Mouse (Mus musculus): ENCODE measurements at regions not wholly inside any gene's neighbourhood (a gene's known extent, or its start where the extent isn't known, plus 50 kb on each side); places are given as distances from the start of the nearest gene placed in this dataset.

DNA sequence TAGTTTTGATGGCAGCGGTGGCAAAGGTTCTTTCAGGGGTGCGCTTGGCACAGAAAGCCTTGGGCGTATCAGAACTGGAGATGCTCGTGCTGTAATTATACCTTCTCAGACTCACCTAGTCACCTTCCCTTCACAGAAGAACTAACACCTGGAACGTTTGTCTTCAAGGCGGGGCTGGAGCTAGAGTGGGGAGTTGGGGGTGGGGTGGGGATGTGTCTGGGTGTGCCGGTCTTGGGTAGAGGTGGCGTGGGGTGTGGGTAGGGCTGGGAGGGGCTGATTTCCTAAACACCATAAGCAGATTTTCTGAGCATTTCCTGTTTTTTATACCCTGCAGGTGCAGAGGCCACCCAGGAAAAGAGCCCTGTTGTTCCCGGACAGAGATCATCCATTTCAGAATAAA is 274.5 kb upstream of the Auts2 start:
- Histone ChIP-seq H3K27ac (ENCODE audit: low read length) (no peak overlapping the region), H3K36me3 (ENCODE audit: control insufficient read depth, insufficient read depth) (no peaks in the 10 kb centered on the region), H3K9me3 (ENCODE audit: control insufficient read depth, low read length) (no peaks in the 10 kb centered on the region), H3K9ac (replicated peaks; ENCODE audit: low read depth, low read length) (no peak overlapping the region), H3K27me3 (replicated peaks; ENCODE audit: control insufficient read depth, insufficient read depth, low read length) (no peaks in the 10 kb centered on the region), H3K4me3 (replicated peaks; ENCODE audit: low read length) (no peak overlapping the region), H3K4me1 (replicated peaks; ENCODE audit: control insufficient read depth, insufficient read depth, low read length) (no peaks in the 10 kb centered on the region), H3K4me2 (ENCODE audit: low read length) (no peak overlapping the region)
- WGBS: 90% methylated on average over 9 of the region's 9 CpGs
- ATAC-seq: no peak

DNA sequence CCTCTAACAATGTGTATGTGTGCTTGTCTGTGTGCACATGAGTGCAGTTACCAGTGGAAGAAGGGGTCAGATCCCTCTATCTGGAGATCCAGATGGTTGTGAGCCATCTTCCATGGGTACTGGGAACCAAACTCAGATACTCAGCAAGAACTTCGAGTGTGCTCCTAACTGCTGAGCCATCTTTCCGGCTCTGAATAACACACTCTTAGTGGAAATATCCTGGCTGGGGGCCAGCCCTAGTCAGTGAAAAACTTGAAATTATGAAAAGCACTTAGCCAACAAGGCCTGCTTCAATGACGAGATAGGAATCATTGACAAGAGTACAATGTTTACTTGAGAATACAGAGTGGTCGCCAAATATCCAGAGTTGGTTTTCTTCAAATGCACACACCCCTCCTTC is 266.0 kb upstream of the Auts2 start:
- H3K27ac ChIP-seq (ENCODE audit: low read length): no peak overlapping the region
- H3K9me3 ChIP-seq (ENCODE audit: control insufficient read depth, low read length): no peaks in the 10 kb centered on the region
- H3K4me1 ChIP-seq (replicated peaks; ENCODE audit: control insufficient read depth, insufficient read depth, low read length): no peaks in the 10 kb centered on the region
- no peak overlapping the region for H3K4me2 ChIP-seq (ENCODE audit: low read length)
- no peak for ATAC-seq
- H3K9ac ChIP-seq (replicated peaks; ENCODE audit: low read depth, low read length): no peak overlapping the region
- no peak overlapping the region for H3K4me3 ChIP-seq (replicated peaks; ENCODE audit: low read length)
- H3K36me3 ChIP-seq (ENCODE audit: control insufficient read depth, insufficient read depth): no peaks in the 10 kb centered on the region
- 55% methylated on average over 4 of the region's 4 CpGs for WGBS
- no peaks in the 10 kb centered on the region for H3K27me3 ChIP-seq (replicated peaks; ENCODE audit: control insufficient read depth, insufficient read depth, low read length)

DNA sequence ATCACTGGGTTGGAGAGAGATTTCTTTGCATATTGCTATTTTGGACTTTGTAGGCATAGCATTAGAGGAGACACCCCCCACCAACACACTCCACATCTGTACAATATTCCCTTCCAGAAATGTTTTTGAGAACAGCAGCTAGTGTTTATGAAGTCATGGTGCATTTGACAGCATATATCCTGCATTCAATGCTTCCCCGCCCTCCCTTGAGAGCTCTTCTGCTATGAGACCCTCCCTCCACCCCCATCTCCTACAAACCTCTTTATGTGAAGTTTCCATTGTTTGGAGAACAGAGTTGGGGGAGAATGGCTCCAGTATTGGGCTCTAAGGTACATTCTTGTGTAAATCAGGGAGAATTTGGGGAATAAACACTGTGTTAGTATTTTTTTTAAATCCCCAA is 252.9 kb upstream of the Auts2 start:
- H3K4me3 ChIP-seq (replicated peaks; ENCODE audit: low read length): no peak overlapping the region
- no peak overlapping the region for H3K9ac ChIP-seq (replicated peaks; ENCODE audit: low read depth, low read length)
- no peaks in the 10 kb centered on the region for H3K9me3 ChIP-seq (ENCODE audit: control insufficient read depth, low read length)
- no peaks in the 10 kb centered on the region for H3K27me3 ChIP-seq (replicated peaks; ENCODE audit: control insufficient read depth, insufficient read depth, low read length)
- no peak for ATAC-seq
- H3K4me2 ChIP-seq (ENCODE audit: low read length): no peak overlapping the region
- H3K27ac ChIP-seq (ENCODE audit: low read length): no peak overlapping the region
- WGBS: 81% methylated on average over 1 of the region's 1 CpGs
- no peaks in the 10 kb centered on the region for H3K4me1 ChIP-seq (replicated peaks; ENCODE audit: control insufficient read depth, insufficient read depth, low read length)
- no peaks in the 10 kb centered on the region for H3K36me3 ChIP-seq (ENCODE audit: control insufficient read depth, insufficient read depth)

DNA sequence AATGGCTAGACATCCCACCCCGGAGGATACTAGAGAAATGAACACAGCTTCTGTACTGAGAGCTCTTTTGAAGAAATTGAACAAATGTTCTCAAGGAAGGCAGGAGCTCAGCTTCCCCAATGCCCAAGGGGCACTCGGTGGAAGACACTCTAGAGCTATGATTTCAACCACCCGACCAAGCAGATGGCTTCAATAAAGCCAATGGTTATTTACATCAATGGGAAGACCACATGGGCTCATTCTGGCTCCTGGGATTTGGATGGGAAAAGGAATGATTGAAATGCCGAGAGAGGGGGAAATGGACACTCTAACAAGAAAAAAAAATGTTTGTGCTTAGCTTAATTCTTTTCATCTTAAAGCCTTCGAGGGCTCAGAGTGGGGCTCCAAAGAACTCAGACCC is 249.3 kb upstream of the Auts2 start:
- WGBS: 83% methylated on average over 5 of the region's 5 CpGs
- no peak for ATAC-seq
- no peaks in the 10 kb centered on the region for H3K9me3 ChIP-seq (ENCODE audit: control insufficient read depth, low read length)
- H3K4me3 ChIP-seq (replicated peaks; ENCODE audit: low read length): no peak overlapping the region
- H3K27me3 ChIP-seq (replicated peaks; ENCODE audit: control insufficient read depth, insufficient read depth, low read length): no peaks in the 10 kb centered on the region
- no peak overlapping the region for H3K4me2 ChIP-seq (ENCODE audit: low read length)
- no peak overlapping the region for H3K27ac ChIP-seq (ENCODE audit: low read length)
- H3K9ac ChIP-seq (replicated peaks; ENCODE audit: low read depth, low read length): no peak overlapping the region
- H3K4me1 ChIP-seq (replicated peaks; ENCODE audit: control insufficient read depth, insufficient read depth, low read length): no peaks in the 10 kb centered on the region
- H3K36me3 ChIP-seq (ENCODE audit: control insufficient read depth, insufficient read depth): no peaks in the 10 kb centered on the region

DNA sequence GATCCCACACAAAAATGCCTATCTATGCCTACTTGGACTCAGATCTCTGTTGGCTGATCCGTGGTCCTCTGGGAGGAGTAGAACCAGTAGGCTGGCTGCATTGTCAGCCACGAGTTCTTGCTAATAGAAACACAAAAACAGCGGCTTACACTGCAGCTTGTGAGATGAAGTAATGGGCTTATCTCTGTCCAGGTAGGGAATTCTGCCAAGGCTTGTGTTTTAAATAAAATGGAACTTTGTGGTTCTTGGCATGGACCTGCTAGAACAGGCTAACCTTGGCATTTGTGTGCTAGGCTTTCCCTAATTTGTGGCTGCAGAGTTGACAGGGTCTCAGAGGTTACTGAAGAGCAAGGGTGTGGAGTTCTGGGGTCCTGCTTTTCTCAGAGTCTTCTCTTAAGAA is 242.1 kb upstream of the Auts2 start:
- H3K4me1 ChIP-seq (replicated peaks; ENCODE audit: control insufficient read depth, insufficient read depth, low read length): no peaks in the 10 kb centered on the region; the same call in 1 of the 2 replicates
- 44% methylated on average over 3 of the region's 3 CpGs for WGBS
- H3K27me3 ChIP-seq (replicated peaks; ENCODE audit: control insufficient read depth, insufficient read depth, low read length): no peaks in the 10 kb centered on the region
- H3K9ac ChIP-seq (replicated peaks; ENCODE audit: low read depth, low read length): no peak overlapping the region
- no peaks in the 10 kb centered on the region for H3K9me3 ChIP-seq (ENCODE audit: control insufficient read depth, low read length)
- no peak overlapping the region for H3K27ac ChIP-seq (ENCODE audit: low read length)
- no peak for ATAC-seq
- no peak overlapping the region for H3K4me2 ChIP-seq (ENCODE audit: low read length)
- no peaks in the 10 kb centered on the region for H3K36me3 ChIP-seq (ENCODE audit: control insufficient read depth, insufficient read depth)
- no peak overlapping the region for H3K4me3 ChIP-seq (replicated peaks; ENCODE audit: low read length)

DNA sequence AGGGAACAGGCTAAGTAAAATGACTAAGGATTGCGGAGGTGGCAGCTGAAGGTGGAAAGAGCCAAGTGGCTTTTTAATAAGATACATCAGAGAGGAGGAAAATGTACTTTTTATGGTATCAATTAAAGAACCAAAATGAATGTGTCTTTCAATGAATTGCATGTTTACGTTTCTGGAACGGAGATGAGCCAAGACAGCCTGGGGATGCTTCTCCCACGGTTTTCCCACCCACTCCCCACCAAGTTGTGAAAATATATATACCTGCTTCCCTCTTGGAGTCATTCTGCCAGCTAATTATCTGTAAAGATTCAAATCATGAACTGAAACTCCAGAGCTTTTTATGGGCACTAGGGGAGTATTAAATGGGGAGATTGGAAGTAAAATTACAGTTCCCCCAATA is 241.6 kb upstream of the Auts2 start:
- H3K9ac ChIP-seq (replicated peaks; ENCODE audit: low read depth, low read length): no peak overlapping the region
- 60% methylated on average over 4 of the region's 4 CpGs for WGBS
- no peak overlapping the region for H3K4me3 ChIP-seq (replicated peaks; ENCODE audit: low read length)
- no peaks in the 10 kb centered on the region; the same call in 1 of the 2 replicates for H3K4me1 ChIP-seq (replicated peaks; ENCODE audit: control insufficient read depth, insufficient read depth, low read length)
- no peaks in the 10 kb centered on the region for H3K9me3 ChIP-seq (ENCODE audit: control insufficient read depth, low read length)
- ATAC-seq: no peak
- no peaks in the 10 kb centered on the region for H3K36me3 ChIP-seq (ENCODE audit: control insufficient read depth, insufficient read depth)
- H3K27ac ChIP-seq (ENCODE audit: low read length): no peak overlapping the region
- no peak overlapping the region for H3K4me2 ChIP-seq (ENCODE audit: low read length)
- H3K27me3 ChIP-seq (replicated peaks; ENCODE audit: control insufficient read depth, insufficient read depth, low read length): no peaks in the 10 kb centered on the region

DNA sequence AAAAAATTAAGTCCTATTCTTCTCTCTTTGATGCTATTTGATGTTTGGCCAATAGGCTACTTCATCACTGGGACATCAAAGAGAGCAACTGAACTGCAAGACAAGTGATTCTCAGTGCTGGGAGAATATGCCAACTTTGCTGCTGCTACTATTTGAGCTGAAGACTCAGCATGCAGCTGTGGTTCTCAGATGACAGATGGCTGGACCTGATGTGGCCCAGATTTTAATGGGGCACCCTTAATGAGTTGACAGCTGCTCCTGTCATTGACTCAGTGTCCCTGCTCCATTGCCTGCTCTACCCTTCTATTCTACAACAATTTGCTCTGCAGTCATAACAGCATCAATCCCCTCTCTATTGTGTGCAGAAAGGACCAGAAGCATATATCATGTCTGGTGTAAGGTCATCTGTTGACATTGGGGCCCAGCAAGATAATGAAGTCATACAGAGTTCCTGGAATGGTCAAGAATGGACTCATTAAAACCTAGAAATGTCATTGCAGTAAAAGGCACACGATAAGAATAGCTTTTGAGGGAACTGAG is 231.1 kb upstream of the Auts2 start:
- Histone ChIP-seq H3K9ac (replicated peaks; ENCODE audit: low read depth, low read length) (no peak overlapping the region), H3K4me1 (replicated peaks; ENCODE audit: control insufficient read depth, insufficient read depth, low read length) (no peaks in the 10 kb centered on the region), H3K27ac (ENCODE audit: low read length) (no peak overlapping the region), H3K36me3 (ENCODE audit: control insufficient read depth, insufficient read depth) (no peaks in the 10 kb centered on the region), H3K9me3 (ENCODE audit: control insufficient read depth, low read length) (no peaks in the 10 kb centered on the region), H3K4me2 (ENCODE audit: low read length) (no peak overlapping the region), H3K27me3 (replicated peaks; ENCODE audit: control insufficient read depth, insufficient read depth, low read length) (no peaks in the 10 kb centered on the region), H3K4me3 (replicated peaks; ENCODE audit: low read length) (no peak overlapping the region)
- 73% methylated on average over 1 of the region's 1 CpGs for WGBS
- ATAC-seq: no peak

DNA sequence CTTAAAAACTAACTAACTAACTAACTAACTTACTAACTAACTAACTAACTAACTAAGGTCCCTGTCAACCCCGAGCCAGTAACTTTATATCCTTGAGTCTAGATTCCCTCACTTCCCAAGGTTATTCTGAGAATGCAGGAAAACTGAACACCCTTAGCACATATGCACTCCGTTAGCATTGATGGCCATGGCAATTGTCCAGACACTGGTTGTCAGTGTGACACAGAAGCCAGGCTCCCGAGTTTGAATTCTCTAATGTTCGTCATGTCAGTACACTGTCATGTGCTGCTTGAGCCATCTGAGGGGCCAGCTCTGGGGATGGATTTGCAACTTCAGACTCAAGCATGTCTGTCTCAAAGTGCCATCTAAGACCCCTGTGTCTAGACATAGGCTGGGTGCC is 217.3 kb upstream of the Auts2 start:
- Histone ChIP-seq H3K27ac (ENCODE audit: low read length) (no peak overlapping the region), H3K4me2 (ENCODE audit: low read length) (no peak overlapping the region), H3K4me1 (replicated peaks; ENCODE audit: control insufficient read depth, insufficient read depth, low read length) (peaks cover 5% of the 10 kb centered on the region; the same call in 1 of the 2 replicates), H3K9ac (replicated peaks; ENCODE audit: low read depth, low read length) (no peak overlapping the region), H3K4me3 (replicated peaks; ENCODE audit: low read length) (no peak overlapping the region), H3K36me3 (ENCODE audit: control insufficient read depth, insufficient read depth) (no peaks in the 10 kb centered on the region), H3K9me3 (ENCODE audit: control insufficient read depth, low read length) (no peaks in the 10 kb centered on the region), H3K27me3 (replicated peaks; ENCODE audit: control insufficient read depth, insufficient read depth, low read length) (no peaks in the 10 kb centered on the region)
- WGBS: 61% methylated on average over 4 of the region's 4 CpGs
- ATAC-seq: no peak

DNA sequence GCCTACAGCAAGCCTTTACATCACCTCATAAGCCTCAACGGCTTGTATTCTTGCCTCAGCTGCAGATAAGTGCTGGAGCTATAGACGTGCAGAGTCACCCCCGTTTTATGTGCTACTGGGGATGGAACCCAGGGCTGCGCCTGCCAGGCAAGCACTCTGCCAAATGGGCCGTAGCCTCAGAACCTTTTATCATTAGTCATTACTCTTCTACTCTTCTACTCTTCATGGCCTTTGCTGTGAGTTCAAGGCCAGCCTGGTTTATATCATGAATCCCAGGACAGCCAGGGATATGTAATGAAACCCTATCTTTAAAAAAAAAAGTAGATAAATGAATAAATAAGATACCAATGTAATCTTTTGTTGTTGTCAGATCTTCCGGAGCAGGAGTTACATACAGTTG is 216.6 kb upstream of the Auts2 start:
- peaks cover 5% of the 10 kb centered on the region; the same call in 1 of the 2 replicates for H3K4me1 ChIP-seq (replicated peaks; ENCODE audit: control insufficient read depth, insufficient read depth, low read length)
- H3K9ac ChIP-seq (replicated peaks; ENCODE audit: low read depth, low read length): no peak overlapping the region
- H3K4me2 ChIP-seq (ENCODE audit: low read length): no peak overlapping the region
- H3K36me3 ChIP-seq (ENCODE audit: control insufficient read depth, insufficient read depth): no peaks in the 10 kb centered on the region
- H3K4me3 ChIP-seq (replicated peaks; ENCODE audit: low read length): no peak overlapping the region
- no peak overlapping the region for H3K27ac ChIP-seq (ENCODE audit: low read length)
- no peaks in the 10 kb centered on the region for H3K27me3 ChIP-seq (replicated peaks; ENCODE audit: control insufficient read depth, insufficient read depth, low read length)
- 87% methylated on average over 6 of the region's 6 CpGs for WGBS
- ATAC-seq: no peak
- no peaks in the 10 kb centered on the region for H3K9me3 ChIP-seq (ENCODE audit: control insufficient read depth, low read length)

DNA sequence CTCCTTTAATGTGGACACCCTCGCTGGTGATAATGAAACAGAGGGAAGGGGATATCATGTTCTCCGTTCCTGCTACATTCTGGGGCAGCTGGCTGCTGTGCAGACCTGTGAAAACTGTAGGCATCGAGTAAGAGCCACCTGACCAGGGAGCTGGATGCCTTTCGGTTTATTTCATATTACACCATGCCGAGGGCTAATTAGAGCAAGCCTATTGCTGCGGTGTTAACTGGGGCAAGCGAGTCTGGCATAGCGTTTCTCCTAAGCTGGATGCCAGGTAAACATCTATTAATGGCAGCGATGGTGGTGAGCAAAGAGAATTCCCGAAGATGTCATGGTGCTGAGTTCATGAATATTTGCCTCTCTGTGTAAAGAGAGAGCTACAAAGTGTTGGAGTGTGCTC is 215.8 kb upstream of the Auts2 start:
- Histone ChIP-seq H3K36me3 (ENCODE audit: control insufficient read depth, insufficient read depth) (no peaks in the 10 kb centered on the region), H3K4me3 (replicated peaks; ENCODE audit: low read length) (no peak overlapping the region), H3K9me3 (ENCODE audit: control insufficient read depth, low read length) (no peaks in the 10 kb centered on the region), H3K27me3 (replicated peaks; ENCODE audit: control insufficient read depth, insufficient read depth, low read length) (no peaks in the 10 kb centered on the region), H3K9ac (replicated peaks; ENCODE audit: low read depth, low read length) (no peak overlapping the region), H3K4me2 (ENCODE audit: low read length) (no peak overlapping the region), H3K4me1 (replicated peaks; ENCODE audit: control insufficient read depth, insufficient read depth, low read length) (peaks cover 5% of the 10 kb centered on the region; the same call in 1 of the 2 replicates), H3K27ac (ENCODE audit: low read length) (no peak overlapping the region)
- no peak for ATAC-seq
- 53% methylated on average over 10 of the region's 10 CpGs for WGBS
